Mouse (Mus musculus) hindbrain, embryonic 10.5 days (tissue): Measurements from ENCODE around the gene Muc13. TPM values are rescaled to one million over a fixed set of nuclear protein-coding genes. Genes with fewer than 3 reads are reported as not detected.
A peak's percentile ranks its signal among the peaks of the same experiment; 100 is the strongest.

Source experiments
- DNase-seq: peaks from one replicate; pipeline ENCODE4 v3.0.0-alpha.2; 2017; ENCODE audit warnings: low spot score
- H3K27ac ChIP-seq: fragments of 300-500 bp; sonication (generic); 2 replicates; pipeline ENCODE4 v1.5.1; 2016; ENCODE audit warnings: mild to moderate bottlenecking, moderate library complexity
- H3K27me3 ChIP-seq: fragments of 300-500 bp; sonication (generic); 2 replicates; pipeline ENCODE4 v1.6.1; 2016; ENCODE audit warnings: mild to moderate bottlenecking; ENCODE audit not compliant: poor library complexity, insufficient read depth, severe bottlenecking
- H3K36me3 ChIP-seq: fragments of 300-500 bp; sonication (generic); 2 replicates; pipeline ENCODE4 v1.6.1; 2016; ENCODE audit warnings: mild to moderate bottlenecking, moderate library complexity
- H3K4me1 ChIP-seq: fragments of 300-500 bp; sonication (generic); replicated peaks from 2 replicates; pipeline ENCODE4 v1.6.1; 2016; ENCODE audit warnings: mild to moderate bottlenecking
- H3K4me3 ChIP-seq: fragments of 300-500 bp; sonication (generic); 2 replicates; pipeline ENCODE4 v1.5.1; 2016; ENCODE audit warnings: mild to moderate bottlenecking, moderate library complexity
- H3K9me3 ChIP-seq: fragments of 300-500 bp; sonication (generic); 2 replicates; pipeline ENCODE4 v1.6.1; 2016; ENCODE audit warnings: mild to moderate bottlenecking, moderate library complexity
- WGBS: fragments of 180-500 bp; shearing (Covaris S2); methylation state at CpG from one replicate; pipeline ENCODE4 v1.1.7; 2016; 5-methylcytosine and 5-hydroxymethylcytosine counted together
- polyA plus RNA-seq: library from polyadenylated mRNA; unstranded; fragments of >200 nt; fragmentation: Nextera tagmentation; extraction: Ambion mirVana; gene quantifications from 2 replicates; pipeline ENCODE4 v1.2.1, GENCODE M21; 2016

Muc13 gene
- polyA plus RNA-seq, result 0.09 and 0.26 TPM in 2 replicates

DNA sequence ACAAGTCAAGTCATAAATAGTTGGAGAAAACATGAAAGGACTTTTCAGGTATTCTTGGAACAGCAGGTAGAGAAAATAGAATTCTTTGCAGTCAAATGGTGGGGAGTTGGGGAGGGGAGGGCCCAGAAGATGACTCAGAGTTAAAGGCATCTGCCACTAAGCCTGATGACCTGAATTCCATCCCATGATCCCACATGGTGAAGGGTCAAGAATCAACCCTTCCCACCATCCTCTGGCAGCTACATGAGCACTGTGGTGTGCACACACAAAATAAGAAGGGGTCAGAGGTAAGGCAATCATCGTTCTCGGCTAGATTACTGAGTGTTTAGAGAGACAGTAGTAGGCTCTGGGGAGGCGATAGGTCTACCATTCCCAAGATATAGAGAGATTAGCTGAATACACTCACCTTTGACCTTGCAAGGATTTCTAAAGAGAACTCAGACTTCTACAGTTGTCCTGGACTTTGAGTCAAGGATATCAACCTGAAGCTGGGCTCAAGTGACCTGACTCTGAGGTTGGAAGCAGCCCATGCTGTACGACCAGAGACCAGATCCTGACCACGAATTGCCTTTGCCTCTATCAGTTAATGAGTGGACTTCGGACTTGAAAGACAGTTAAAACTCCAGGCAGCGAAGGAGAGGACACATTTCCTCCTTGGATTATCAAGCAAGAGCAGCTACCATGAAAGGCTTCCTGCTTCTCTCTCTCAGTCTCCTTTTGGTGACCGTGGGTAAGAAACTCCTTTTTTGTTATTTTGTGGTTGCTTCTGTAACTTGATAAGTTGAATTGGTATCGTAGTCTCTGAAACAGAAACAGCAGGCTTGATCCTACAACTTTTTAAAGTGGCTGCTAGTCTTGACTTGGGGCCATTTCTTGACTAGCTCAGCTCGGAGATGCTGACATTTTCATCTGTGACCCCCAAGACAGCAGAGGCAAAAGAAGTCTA lies at the start of gene Muc13:
Muc13 (plus strand) TSS at position 192 of the 946 bp plus-strand sequence.
- peak within 1 kb of the TSS; percentile 50; the same call in 1 of the 2 replicates for H3K27ac ChIP-seq
- no peaks in the 10 kb centered on the region for H3K27me3 ChIP-seq
- peaks cover 6% of the 10 kb centered on the region; the same call in 1 of the 2 replicates for H3K4me1 ChIP-seq
- H3K9me3 ChIP-seq, result no peaks in the 10 kb centered on the region
- WGBS, result 89% methylated on average over 10 of the region's 10 CpGs
- H3K4me3 ChIP-seq, result no peak within 1 kb of the TSS
- no peaks in the 10 kb centered on the region for H3K36me3 ChIP-seq
- DNase-seq, result no peak

GRCm38 (mm10) chr16:33744622-33745419 lies 49.0 kb upstream of the Muc13 start:
- peaks cover 87% of the 10 kb centered on the region for H3K36me3 ChIP-seq
- no peak overlapping the region for H3K4me3 ChIP-seq
- peaks cover 26% of the 10 kb centered on the region for H3K4me1 ChIP-seq
- no peaks in the 10 kb centered on the region for H3K27me3 ChIP-seq
- H3K27ac ChIP-seq, result no peak overlapping the region
- DNase-seq, result no peak
- H3K9me3 ChIP-seq, result no peaks in the 10 kb centered on the region
- 63% methylated on average over 7 of the region's 7 CpGs for WGBS

DNA sequence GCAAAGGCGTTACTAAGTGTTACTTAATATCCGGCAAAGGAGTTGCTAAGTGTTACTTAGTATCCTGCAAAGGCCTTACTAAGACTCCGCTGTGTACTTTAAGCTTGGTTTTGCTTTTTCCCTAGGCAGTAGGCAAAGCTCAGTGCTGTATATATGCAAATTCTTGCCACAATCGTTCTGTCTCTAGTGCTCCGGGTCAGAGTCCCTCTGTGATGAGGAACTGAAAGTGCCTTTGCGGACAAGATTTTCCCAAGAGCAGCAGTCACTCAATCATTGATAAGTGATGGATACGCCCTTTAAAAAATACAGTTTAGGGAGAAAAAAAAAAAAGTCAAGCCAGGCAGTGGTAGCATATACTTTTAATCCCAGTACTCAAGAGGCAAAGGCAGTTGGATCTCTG lies 48.4 kb upstream of the Muc13 start:
- Histone ChIP-seq H3K9me3 (no peaks in the 10 kb centered on the region), H3K36me3 (peaks cover 88% of the 10 kb centered on the region), H3K27me3 (no peaks in the 10 kb centered on the region), H3K4me3 (no peak overlapping the region), H3K4me1 (peaks cover 20% of the 10 kb centered on the region), H3K27ac (no peak overlapping the region)
- DNase-seq, result no peak
- WGBS, result 90% methylated on average over 7 of the region's 7 CpGs

DNA sequence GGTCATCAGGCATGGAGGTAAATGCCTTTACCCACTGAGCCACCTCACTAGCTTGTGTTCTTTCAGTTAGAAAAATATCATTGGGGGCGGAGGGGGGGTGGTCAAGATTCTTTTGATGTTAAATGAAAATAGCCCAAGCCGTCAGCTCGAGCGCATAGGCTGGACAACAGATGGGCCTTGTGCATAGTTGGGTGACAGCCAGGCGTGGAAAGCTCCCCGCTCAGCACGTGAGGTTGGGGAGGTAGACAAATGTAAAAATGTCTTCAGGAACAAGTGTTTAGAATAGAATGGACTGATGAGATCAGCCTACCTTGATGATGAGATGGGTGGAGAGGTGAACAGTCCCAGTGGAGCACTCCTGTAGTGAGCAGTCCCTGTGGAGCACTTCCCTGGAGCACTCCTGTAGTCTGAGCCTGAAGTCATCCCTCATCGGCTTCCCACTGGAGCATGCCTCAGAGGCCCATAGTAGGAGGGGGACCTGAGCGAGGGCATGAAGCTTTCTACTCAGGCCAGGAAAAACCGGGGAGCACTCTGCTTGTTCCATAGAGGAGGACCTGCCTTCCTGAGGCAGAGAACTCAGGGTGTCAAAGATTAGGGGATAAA lies 47.7 kb upstream of the Muc13 start:
- WGBS, result 87% methylated on average over 10 of the region's 10 CpGs
- Histone ChIP-seq H3K27ac (no peak overlapping the region), H3K4me1 (peaks cover 12% of the 10 kb centered on the region), H3K27me3 (no peaks in the 10 kb centered on the region), H3K4me3 (no peak overlapping the region), H3K36me3 (peaks cover 88% of the 10 kb centered on the region), H3K9me3 (no peaks in the 10 kb centered on the region)
- no peak for DNase-seq

DNA sequence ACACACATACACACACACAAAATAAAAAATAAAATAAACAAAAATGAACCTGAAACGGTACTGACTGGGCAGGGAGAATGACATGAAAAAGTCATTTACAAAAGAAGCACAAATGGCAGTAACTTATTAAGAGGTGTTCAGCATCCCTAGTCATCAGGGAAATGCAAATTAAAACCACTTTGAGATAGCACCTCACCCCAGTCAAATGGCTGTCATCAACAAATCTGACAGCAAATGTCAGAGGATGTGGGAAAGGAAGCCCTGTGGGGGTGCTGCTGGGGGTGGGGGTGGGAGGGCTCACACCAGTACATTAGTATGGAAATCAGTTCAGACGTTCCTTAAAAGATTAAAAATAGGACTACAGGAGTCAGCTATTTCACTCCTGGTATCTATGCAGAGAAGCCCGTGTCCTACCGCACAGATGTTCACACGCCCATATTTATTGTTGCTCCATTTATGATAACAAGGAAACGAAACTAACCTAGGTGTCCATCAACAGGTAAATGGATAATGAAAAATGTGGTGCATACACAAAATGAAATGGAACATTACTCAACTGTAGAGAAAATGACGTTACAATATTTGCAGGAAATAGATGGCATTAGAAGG lies 46.4 kb upstream of the Muc13 start:
- Histone ChIP-seq H3K36me3 (peaks cover 86% of the 10 kb centered on the region), H3K4me1 (no peaks in the 10 kb centered on the region), H3K27ac (no peak overlapping the region), H3K9me3 (no peaks in the 10 kb centered on the region), H3K4me3 (no peak overlapping the region), H3K27me3 (no peaks in the 10 kb centered on the region)
- DNase-seq, result no peak
- 73% methylated on average over 7 of the region's 7 CpGs for WGBS

DNA sequence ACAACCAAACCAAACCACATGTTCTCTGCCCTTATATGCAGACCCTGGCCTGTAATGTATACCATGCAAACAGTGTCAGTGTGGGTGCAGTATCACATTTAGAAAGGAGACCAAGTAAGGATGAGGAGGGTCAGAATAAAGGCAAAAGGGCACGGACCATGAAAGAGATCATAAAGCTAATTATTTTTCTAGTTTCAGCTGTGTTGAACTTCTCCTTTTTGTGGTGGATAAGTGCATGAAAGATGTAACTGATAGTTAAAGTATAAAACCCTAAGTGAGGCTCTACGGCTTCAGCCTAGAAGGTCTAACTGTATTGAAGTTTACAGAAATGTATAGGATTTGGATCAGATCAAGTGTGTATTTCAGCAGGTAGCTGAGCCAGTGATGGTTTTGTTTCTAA lies 45.8 kb upstream of the Muc13 start:
- H3K27ac ChIP-seq, result no peak overlapping the region
- H3K27me3 ChIP-seq, result no peaks in the 10 kb centered on the region
- H3K36me3 ChIP-seq, result peaks cover 86% of the 10 kb centered on the region
- no peaks in the 10 kb centered on the region for H3K9me3 ChIP-seq
- H3K4me3 ChIP-seq, result no peak overlapping the region
- H3K4me1 ChIP-seq, result no peaks in the 10 kb centered on the region
- no peak for DNase-seq
- WGBS, result 87% methylated on average over 2 of the region's 2 CpGs

DNA sequence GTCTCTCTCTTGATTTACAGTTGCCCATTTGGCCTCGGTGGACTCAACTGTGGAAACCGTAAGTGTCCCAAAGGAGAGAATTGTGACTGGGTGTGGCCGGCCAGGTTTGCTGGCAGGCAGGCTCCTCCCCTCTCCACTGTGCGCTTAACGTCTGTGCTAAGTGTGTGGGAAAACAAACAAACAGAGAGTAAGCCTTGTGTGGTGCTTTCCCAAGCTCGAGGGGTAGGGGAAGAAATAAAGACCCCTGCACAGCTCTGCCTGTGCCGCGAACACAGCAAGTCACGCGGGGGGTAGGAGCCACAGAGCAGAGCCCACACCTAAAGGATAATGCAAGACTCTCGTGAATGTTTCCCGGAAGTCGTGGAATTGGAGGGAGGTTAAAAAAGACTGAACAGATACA lies 42.7 kb upstream of the Muc13 start:
- Histone ChIP-seq H3K27me3 (no peaks in the 10 kb centered on the region), H3K4me1 (no peaks in the 10 kb centered on the region), H3K27ac (no peak overlapping the region), H3K4me3 (no peak overlapping the region), H3K9me3 (no peaks in the 10 kb centered on the region), H3K36me3 (peaks cover 87% of the 10 kb centered on the region)
- whole genome bisulfite sequencing, result 32% methylated on average over 13 of the region's 13 CpGs
- no peak for DNase-seq

DNA sequence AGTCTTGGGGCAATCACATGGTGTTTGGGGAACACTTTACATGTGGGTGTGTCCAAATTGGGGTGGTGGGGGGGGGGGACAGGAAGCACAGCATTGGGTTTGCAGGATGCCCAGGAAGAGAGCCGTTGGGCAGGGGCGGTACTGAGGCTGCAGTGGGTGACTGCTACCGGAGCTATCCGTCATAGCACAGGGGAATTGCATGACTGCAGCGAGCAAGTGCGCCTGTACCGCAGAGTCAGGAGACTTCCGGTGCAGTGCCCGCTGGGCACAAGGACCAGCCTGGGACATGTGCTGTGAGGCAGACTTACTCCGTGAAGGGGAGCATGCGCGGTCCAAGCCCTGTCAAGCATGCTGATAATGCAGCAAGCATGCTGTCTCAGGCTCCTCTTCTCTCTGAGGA lies 42.2 kb upstream of the Muc13 start:
- DNase-seq, result no peak
- H3K36me3 ChIP-seq, result peaks cover 87% of the 10 kb centered on the region
- H3K27me3 ChIP-seq, result no peaks in the 10 kb centered on the region
- no peak overlapping the region for H3K4me3 ChIP-seq
- no peaks in the 10 kb centered on the region for H3K9me3 ChIP-seq
- 68% methylated on average over 12 of the region's 12 CpGs for WGBS
- no peak overlapping the region for H3K27ac ChIP-seq
- H3K4me1 ChIP-seq, result no peaks in the 10 kb centered on the region

- Histone ChIP-seq H3K27ac (no peak overlapping the region), H3K9me3 (no peaks in the 10 kb centered on the region), H3K4me3 (no peak overlapping the region), H3K4me1 (no peaks in the 10 kb centered on the region), H3K27me3 (no peaks in the 10 kb centered on the region), H3K36me3 (peaks cover 90% of the 10 kb centered on the region)
- DNase-seq, result no peak
- WGBS, result 90% methylated on average over 8 of the region's 8 CpGs
Observed at GRCm38 (mm10) chr16:33752904-33753578, 40.8 kb upstream of the Muc13 start.

- no peak overlapping the region for H3K27ac ChIP-seq
- DNase-seq, result no peak
- no peaks in the 10 kb centered on the region for H3K27me3 ChIP-seq
- no peaks in the 10 kb centered on the region for H3K9me3 ChIP-seq
- peaks cover 80% of the 10 kb centered on the region for H3K36me3 ChIP-seq
- WGBS, result 77% methylated on average over 8 of the region's 8 CpGs
- no peak overlapping the region for H3K4me3 ChIP-seq
- peaks cover 2% of the 10 kb centered on the region; the same call in 1 of the 2 replicates for H3K4me1 ChIP-seq
Observed at GRCm38 (mm10) chr16:33755293-33755692, 38.5 kb upstream of the Muc13 start.

GRCm38 (mm10) chr16:33755961-33756360 lies 37.9 kb upstream of the Muc13 start:
- H3K4me1 ChIP-seq, result peaks cover 8% of the 10 kb centered on the region; the same call in 1 of the 2 replicates
- no peaks in the 10 kb centered on the region for H3K9me3 ChIP-seq
- no peak overlapping the region for H3K4me3 ChIP-seq
- DNase-seq, result no peak
- WGBS, result 62% methylated on average over 16 of the region's 16 CpGs
- H3K36me3 ChIP-seq, result peaks cover 81% of the 10 kb centered on the region
- no peak overlapping the region; the same call in 1 of the 2 replicates for H3K27ac ChIP-seq
- H3K27me3 ChIP-seq, result no peaks in the 10 kb centered on the region

- H3K4me1 ChIP-seq, result peaks cover 8% of the 10 kb centered on the region; the same call in 1 of the 2 replicates
- no peak overlapping the region for H3K4me3 ChIP-seq
- peaks cover 81% of the 10 kb centered on the region for H3K36me3 ChIP-seq
- no peaks in the 10 kb centered on the region for H3K9me3 ChIP-seq
- no peak for DNase-seq
- 56% methylated on average over 6 of the region's 6 CpGs for WGBS
- no peak overlapping the region; the same call in 1 of the 2 replicates for H3K27ac ChIP-seq
- no peaks in the 10 kb centered on the region for H3K27me3 ChIP-seq
Observed at GRCm38 (mm10) chr16:33756396-33756795, 37.4 kb upstream of the Muc13 start.
